Mouse (Mus musculus) 3134 (cell line): ENCODE results near the gene Krt12.

Experiments used
- DNase-seq: peaks from one replicate; pipeline ENCODE4 v3.0.0-alpha.2; 2011; ENCODE audit warnings: low spot score; ENCODE audit not compliant: insufficient read length; ENCODE audit errors: extremely low read depth

Krt12 gene

DNA sequence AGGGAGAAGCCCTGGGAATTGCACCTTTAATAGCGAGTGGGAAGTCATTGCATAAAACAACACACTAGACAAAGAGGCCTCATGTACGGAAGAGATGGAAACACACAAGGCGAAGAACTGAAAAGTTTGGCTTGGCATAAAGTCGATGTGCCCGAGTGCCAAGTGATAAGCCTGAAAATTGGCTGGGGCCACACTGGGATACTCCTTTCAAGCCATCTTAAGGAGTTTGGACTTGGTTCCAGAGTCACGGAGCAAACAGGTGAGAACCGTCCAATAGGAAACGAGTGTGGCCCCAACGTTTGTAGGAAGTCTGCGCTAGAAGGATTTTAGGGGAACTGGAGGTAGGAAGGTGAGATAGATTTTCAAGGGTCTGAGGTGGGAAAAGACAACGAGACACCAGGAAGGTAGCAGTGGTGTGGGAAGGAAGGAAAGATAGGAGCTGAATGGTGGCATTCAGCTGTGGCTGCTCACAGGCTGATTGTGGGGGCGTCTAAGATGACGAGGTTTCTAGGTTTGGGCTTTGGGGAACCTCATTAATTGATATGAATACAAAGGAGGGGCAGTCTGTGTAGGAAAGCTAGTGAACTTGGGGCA lies 22.0 kb downstream of the Krt12 start:
- no peak for DNase-seq

DNA sequence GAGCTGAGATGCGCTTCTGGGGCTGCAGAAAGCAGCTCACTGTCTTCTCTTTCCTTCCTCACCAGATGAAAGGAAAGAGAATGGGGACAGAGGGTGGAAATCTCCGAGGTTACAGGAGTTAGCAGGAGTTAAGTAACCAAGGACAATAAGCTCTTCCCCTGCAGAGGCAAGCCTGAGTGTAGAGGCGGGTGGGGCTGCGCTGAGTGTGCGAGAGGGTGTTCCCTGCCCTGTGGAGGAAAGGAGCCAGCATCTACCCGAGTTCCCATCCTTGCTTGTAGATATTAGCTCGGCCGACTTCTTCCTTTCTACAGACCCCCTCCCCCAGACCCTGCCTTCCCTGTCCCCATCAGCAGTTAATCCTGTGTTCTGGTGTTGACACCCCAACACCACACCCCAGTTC lies 23.2 kb downstream of the Krt12 start:
- DNase-seq, result no peak

DNA sequence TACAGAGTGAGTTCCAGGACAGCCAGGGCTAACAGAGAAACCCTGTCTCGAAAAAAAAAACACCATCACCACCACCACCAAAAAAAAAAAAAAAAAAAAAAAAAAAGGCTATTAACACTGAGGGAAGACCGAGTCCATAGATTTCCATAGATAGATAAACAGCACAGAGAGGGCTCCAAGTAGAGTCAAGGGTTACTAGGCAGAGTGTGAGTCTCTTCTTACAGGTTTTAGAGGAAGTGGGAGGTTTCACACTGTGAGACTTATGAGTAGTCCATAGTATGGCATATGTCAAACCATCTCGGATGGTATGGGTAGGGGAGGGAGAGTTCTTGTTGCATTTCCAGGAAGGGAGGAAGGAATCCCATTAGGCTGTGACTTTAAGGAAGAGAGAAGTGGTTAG lies 24.0 kb downstream of the Krt12 start:
- DNase-seq, result no peak

DNA sequence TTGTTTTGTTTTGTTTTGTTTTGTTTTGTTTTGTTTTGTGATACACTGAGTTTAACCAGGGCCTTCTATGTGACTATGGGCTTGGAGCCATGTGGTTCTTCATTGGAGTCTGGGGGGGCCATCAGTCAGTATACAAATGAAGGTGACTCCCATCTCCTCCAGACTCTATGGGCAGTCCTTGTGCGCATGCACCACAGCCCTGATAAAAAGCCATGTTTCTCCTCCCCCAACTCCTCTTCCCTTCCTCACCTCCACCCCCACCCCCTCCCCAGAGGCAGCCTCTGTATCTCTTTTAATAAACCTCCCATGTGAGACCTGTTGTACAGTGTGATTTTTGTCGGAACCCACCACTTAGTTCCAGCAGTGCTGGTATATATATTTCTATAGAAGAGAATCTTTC lies 25.4 kb downstream of the Krt12 start:
- DNase-seq, result no peak

DNA sequence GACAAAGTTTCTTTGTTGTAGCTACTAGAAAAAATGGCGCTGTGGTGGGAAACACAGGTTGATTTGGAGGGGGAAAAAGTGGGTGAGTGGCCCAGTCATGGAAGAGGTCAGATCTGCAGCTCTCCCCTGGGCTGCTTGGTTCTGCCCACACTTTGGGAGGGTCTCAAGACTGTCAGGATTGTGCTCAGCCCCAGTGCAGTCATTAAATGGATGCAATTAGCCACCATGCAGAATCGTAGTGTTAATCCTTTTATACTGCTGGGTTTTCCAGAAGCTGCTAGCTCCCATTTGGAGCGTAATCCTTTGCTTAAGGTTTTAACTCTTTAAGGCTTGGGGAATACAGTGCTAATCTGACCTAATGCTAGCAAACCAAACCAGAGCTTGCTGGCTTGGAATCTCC lies 26.0 kb downstream of the Krt12 start:
- DNase-seq, result no peak

DNA sequence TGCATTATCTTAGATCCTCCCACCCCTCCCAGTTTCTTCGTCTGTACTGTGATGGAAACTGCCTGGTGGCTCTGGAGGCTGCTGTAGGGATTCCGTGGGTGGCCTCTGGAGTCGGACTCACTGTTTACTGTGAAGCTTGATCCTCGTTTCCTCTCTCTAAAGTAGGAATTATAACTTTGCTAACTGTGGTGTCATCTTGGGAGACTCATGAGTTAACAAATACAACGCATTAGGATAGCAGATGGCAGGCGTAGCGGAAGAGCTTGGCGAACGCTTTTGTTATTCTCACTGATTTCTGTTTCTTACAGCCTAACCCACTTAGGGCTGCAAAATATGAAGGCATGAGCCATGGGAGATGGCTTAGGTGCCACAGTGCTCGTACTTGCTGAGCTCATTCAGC lies 29.6 kb downstream of the Krt12 start:
- DNase-seq, result no peak

DNA sequence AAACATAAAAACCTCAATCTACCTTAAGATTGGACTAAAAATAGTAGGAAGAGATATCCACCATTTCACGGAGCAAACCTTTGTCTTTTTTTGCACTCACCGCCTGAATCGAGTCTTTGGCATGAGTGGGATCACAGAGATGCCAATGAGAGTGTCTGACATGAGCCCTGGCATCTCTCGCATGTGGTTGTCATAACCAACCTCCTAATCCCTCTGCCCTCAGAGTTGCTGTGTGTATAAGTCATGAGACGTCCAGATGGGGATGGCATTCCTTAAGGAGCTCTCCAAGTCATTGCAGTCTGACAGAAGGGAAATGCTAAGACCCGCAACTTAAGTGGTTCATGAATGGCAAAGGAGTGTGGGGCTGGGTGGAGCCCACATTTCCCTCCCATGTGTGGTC lies 30.7 kb downstream of the Krt12 start:
- no peak for DNase-seq

DNA sequence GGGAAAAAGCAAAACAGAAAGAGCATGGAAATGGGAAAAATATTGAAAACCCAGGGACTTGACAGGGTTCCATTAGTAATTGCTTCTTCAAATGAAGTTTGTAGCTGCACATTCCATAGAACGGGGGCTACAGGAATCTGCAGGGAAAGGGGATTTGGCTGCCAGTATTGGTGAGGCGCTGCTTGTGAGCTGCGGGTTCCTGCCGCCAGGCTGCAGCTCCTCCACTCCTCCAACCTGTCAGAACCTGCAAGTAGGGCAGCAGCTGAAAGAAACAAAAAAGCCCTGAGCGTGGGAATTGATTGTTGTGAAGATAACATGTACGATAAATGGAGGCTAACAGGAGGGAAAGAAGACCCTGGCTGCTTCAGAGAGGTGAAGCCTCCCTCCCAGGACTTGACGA lies 31.2 kb downstream of the Krt12 start:
- DNase-seq, result no peak

DNA sequence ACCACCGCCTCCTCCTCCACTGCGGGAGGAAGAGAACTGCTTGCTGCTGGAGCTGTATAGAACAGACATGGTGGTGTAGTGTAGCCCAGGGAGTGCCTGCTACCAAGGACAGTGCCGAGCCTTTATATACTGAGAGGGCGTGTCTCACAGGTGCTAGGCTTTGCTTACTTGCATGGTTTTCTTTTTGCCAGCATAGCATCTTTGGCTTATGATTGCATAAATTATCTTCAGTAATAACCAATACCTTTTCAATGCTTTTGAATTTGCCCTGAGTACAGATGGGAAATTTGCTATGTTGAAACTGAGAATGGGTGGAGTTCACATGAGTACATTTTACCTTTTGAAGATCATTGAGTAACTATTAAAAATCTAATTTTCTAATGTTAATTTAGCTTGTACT lies 32.8 kb downstream of the Krt12 start, which contains the start of gene Krt10:
Krt10 (minus strand) TSS at position 101 of the 400 bp plus-strand sequence.
- DNase-seq, result no peak

DNA sequence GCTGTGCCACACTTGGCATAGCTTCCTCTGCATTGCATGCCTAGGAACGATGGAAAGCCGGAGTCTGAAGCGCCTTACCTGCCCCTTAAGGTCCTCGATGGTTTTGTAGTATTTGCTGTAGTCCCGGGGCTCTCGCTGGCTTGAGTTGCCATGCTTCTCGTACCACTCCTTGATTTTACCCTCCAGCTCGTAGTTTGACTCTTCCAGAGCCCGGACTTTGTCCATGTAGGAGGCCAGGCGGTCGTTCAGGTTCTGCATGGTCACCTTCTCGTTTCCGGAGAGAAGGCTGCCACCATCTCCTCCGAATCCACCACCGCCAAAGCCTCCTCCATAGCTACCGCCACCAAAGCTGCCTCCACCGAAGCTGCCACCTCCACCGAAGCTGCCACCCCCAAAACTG lies 33.4 kb downstream of the Krt12 start:
- no peak for DNase-seq

DNA sequence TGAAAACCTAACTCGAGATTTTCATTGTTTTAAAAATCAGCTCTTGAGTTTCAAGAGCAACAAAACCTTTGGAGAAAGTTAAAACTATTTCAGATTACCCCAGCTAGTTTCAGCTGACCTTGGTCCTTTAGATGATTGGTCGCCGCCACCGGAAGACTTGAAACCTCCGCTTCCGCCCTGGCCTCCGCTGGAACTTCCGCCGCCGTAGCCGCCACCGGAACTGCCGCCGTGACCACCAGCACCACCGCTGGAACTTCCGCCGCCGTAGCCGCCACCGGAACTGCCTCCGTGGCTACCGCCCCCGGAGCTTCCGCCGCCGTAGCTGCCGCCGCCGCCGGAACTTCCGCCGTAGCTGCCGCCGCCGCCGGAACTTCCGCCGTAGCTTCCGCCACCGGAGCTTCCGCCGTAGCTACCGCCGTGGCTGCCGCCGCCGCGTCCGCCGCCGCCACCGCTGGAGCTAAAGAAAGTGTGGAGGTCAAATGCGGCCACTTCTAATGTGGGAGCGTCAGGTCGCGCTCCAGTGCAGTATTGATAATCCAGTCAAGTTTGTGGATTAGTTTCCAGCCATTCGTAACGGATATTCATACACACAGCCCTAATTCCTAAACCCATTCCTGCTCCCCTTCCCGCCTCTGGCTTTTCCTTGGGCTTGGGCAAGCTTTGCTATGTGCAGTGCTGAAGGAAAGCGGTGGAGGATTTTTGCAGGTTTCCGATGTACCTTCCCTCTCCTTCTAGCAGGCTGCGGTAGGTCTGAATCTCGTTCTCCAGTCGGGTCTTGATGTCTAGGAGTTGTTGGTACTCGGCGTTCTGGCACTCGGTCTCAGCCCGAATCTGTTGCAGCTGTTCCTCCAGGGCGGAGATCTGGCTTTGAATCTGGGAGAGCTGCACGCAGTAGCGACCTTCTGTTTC lies 36.0 kb downstream of the Krt12 start:
- peak; percentile 86 for DNase-seq

DNA sequence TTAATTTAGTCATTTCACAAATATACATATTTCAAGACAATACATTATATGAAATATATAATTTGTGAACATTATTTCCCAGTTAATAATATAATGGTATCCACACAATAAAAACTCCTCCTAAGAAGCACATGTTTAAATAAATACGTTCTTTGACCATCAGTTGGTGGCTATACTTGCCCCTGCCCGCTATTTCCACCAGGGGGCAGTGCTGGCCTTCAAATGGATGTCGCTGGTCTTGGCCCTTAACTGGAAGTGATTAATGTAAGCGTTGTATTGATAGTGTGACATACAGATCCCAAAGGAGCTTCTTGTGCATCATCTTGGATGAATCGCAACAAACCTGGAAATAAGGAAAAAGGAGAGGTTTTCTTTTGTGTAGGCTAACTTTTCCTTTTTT lies 42.5 kb downstream of the Krt12 start:
- peak; percentile 20 for DNase-seq

DNA sequence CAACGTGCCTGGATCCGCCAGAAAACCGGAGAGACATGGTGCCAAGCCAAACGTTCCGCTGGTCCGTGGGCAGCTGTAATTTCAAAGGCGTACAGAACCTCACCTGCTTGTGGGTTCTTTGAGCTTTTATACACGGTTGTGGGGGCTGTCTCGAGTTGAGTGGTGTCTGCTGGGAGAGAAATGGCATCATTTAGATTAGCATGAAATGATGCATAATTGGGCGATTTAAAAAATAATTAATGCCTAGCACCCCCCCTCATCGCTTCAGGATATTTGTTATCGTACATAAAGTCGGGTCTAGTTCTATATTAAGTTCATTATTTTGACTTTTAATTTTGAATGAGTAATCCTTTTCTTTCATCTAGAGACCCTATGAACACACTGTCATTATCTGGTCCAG lies 47.3 kb downstream of the Krt12 start, which contains the start of gene Krt28:
Krt28 (minus strand) TSS at position 101 of the 400 bp plus-strand sequence.
- DNase-seq, result no peak

DNA sequence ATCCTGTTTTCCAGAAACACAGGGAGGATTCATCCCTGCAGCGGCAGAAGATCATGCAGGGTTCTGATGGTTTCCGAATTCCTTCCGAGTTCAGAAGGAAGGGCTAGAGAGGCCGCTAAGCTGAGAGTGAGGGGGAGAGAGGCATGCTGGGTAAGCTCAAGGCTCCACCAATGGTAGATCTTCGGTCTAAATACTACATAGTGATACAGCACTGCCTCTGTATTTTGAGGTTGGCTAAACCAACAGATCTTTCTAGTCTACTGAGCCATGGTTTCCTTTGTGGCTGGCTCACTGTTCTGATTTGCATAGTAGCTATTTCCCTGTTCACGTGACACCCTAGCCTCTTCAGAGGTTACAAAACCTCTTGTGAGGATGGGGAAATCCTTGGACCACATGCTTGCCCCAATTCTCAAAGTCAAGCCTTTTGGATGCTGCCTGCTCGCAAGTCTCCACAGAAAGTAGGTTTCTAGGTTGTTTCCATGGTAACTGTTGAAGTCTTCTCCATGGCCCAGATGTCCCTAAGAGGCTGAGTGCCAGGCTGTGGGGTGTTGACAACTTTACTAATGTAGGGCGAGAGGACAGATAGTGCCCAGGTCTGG lies 52.1 kb downstream of the Krt12 start:
- DNase-seq, result no peak

DNA sequence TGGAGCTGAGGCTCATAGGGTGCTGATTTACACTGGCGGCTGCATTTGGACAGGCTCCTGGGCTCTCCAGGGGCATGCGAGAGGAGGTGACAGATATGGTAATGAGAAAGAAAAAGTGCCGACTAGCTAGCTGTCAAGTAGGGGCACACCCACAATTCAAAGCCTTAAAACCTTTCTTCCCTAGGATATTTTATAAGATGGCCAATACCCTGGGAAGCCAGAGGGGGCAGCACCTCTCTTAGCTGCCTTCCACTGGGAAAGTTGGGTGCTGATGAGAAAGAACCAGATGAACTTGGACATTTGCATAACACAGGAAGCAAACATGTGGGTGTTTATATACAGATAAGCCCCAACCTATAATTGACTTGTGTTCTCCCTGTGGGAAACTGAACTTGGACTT lies 52.8 kb downstream of the Krt12 start:
- no peak for DNase-seq

DNA sequence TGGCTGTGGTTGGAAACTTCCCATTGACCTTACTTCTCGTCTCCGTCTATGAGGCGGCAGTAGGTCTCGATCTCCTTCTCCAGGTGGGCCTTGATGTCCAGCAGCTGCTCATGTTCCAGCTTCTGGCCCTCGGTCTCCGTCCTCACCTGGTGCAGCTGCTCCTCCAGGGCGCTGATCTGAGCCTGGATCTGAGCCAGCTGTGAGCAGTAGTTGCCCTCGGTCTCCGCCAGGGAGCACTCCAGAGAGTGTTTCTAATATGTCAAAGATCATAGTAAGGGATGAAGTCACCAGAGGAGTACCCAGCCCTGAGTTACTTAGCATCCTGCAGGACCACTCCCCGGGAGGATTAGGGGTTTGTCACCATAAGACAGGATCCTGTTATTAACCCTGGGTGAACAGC lies 55.3 kb downstream of the Krt12 start:
- no peak for DNase-seq
